Mouse (Mus musculus): ENCODE measurements around the gene Abca3. TPM values are rescaled to one million over a fixed set of nuclear protein-coding genes. Genes with fewer than 3 reads are reported as not detected.

Abca3 gene
- polyA plus RNA-seq, 1 experiment = 57.0 TPM

DNA sequence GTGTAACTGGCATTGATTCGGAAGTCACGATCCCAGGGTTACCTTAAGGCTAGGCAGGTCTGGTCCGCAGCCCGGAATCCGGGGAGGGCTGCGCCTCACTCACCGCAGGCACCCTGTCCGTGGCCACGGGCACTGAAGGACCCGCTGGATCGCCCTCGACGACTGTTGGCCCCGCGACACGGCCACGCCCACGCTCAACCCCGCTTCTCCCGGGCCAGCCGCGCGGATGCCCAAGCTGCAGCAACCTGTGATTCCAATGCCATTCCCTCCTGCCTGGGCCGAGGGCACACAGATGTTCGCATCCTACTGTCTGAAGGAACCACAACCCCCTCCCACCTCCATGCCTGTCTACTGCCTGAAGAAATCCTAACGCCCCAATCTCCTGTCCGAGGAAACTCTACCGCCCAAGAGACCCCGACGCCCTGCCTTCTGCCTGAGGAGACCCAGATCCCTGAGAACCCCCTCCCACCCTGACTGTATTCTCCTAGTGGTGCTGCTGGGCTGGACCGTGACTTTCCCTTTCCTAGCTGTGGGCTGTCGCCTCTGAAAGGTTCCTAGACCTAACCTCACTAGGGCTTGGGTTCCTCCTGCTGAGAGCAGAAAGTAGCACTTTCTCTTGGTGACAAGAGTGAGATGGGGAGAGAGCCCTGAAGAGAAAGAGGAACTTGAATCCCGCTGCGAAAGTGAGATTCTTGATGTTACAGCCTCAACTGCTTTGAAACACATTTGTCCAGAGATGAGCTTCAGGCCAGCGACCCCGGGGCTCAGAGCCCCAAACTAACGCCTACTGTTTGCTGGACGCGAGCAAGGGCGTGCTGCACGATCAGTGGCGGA lies 607 bp upstream of the Abca3 start, which contains the start of gene Abca17:
Gene Abca17 (minus strand): TSS at position 143 of the 834 bp plus-strand sequence.
- Histone ChIP-seq H3K27ac (ENCODE audit: insufficient read depth, low read length) (peak within 1 kb of the TSS; percentile 72; the same call in 1 of the 2 replicates), H3K4me1 (ENCODE audit: control insufficient read depth, insufficient read depth, low read length) (peaks cover 12% of the 10 kb centered on the region), H3K27me3 (ENCODE audit: control insufficient read depth, insufficient read depth, low read length) (no peaks in the 10 kb centered on the region), H3K4me3 (replicated peaks; ENCODE audit: insufficient read depth, low read depth, low read length) (peak within 1 kb of the TSS; percentile 74)
- peak; percentile 39 to 47 for DNase-seq
- TF ChIP-seq POLR2A (IDR thresholded peaks at IDR 0.05; ENCODE audit: borderline replicate concordance, insufficient read depth, low read length) = no peak
- TF ChIP-seq CTCF (IDR thresholded peaks at IDR 0.05; ENCODE audit: borderline replicate concordance, insufficient read depth, low read depth, low read length) = no peak
- WGBS = 3% methylated on average over 42 of the region's 42 CpGs

- WGBS = 1% methylated on average over 36 of the region's 36 CpGs
- TF ChIP-seq CTCF (IDR thresholded peaks at IDR 0.05; ENCODE audit: borderline replicate concordance, insufficient read depth, low read depth, low read length) = no peak
- no peak for TF ChIP-seq POLR2A (IDR thresholded peaks at IDR 0.05; ENCODE audit: borderline replicate concordance, insufficient read depth, low read length)
- no peak for DNase-seq
- Histone ChIP-seq H3K4me3 (replicated peaks; ENCODE audit: insufficient read depth, low read depth, low read length) (peak overlapping the region; percentile 74), H3K27me3 (ENCODE audit: control insufficient read depth, insufficient read depth, low read length) (no peaks in the 10 kb centered on the region), H3K27ac (ENCODE audit: insufficient read depth, low read length) (peak overlapping the region; percentile 72), H3K4me1 (ENCODE audit: control insufficient read depth, insufficient read depth, low read length) (peaks cover 14% of the 10 kb centered on the region)
Measured at GRCm38 (mm10) chr17:24352370-24353194, 832 bp downstream of the Abca3 start.

GRCm38 (mm10) chr17:24353960-24354359 lies 2.2 kb downstream of the Abca3 start:
- Histone ChIP-seq H3K27ac (ENCODE audit: insufficient read depth, low read length) (no peak overlapping the region), H3K4me3 (replicated peaks; ENCODE audit: insufficient read depth, low read depth, low read length) (no peak overlapping the region), H3K27me3 (ENCODE audit: control insufficient read depth, insufficient read depth, low read length) (no peaks in the 10 kb centered on the region), H3K4me1 (ENCODE audit: control insufficient read depth, insufficient read depth, low read length) (peaks cover 14% of the 10 kb centered on the region)
- TF ChIP-seq CTCF (IDR thresholded peaks at IDR 0.05; ENCODE audit: borderline replicate concordance, insufficient read depth, low read depth, low read length) (no peak), POLR2A (IDR thresholded peaks at IDR 0.05; ENCODE audit: borderline replicate concordance, insufficient read depth, low read length) (no peak)
- no peak for DNase-seq
- WGBS = 73% methylated on average over 3 of the region's 3 CpGs

DNA sequence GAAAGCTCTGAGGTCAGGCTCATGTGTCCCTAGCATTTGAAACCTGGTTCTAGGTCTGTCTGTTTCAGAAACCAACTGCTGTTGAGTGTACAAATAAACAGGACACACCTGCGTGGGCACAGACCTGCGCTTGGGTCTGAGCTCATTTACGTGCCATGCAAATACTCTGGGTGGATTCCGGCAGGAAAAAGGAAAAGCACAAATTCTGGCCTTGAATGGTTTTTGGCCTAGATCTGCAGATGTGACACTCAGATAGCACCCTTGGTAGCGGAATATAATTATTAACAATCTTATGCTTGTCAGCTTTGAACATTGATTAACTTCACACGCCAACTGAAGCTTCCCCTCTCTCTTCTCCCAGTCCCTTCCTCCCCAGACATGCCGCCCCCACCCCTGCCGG lies 3.5 kb downstream of the Abca3 start:
- TF ChIP-seq CTCF (IDR thresholded peaks at IDR 0.05; ENCODE audit: borderline replicate concordance, insufficient read depth, low read depth, low read length) = no peak
- TF ChIP-seq POLR2A (IDR thresholded peaks at IDR 0.05; ENCODE audit: borderline replicate concordance, insufficient read depth, low read length) = no peak
- no peaks in the 10 kb centered on the region for H3K27me3 ChIP-seq (ENCODE audit: control insufficient read depth, insufficient read depth, low read length)
- H3K4me1 ChIP-seq (ENCODE audit: control insufficient read depth, insufficient read depth, low read length) = peaks cover 19% of the 10 kb centered on the region
- 79% methylated on average over 8 of the region's 8 CpGs for WGBS
- H3K27ac ChIP-seq (ENCODE audit: insufficient read depth, low read length) = no peak overlapping the region
- no peak for DNase-seq
- H3K4me3 ChIP-seq (replicated peaks; ENCODE audit: insufficient read depth, low read depth, low read length) = no peak overlapping the region

DNA sequence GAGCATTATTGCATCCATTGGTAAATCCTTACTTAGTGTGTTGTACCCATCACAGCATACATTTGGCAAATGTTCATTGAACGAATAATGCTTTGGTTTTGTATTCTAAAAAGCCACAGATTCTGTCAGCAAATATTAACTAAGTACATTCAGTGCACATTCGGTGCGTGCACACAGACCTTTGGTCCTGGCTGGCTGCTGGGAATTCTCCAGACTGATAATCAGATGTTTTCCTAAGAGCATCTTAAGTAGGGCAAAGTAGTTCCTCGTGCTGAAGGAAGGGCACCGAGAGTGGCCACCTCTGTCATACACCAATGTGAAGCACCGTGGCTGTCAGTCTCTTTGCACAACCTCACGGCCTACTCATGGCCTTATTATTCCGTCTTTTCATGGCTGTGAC lies 7.3 kb downstream of the Abca3 start:
- WGBS = 46% methylated on average over 8 of the region's 8 CpGs
- TF ChIP-seq POLR2A (IDR thresholded peaks at IDR 0.05; ENCODE audit: borderline replicate concordance, insufficient read depth, low read length) = no peak
- TF ChIP-seq CTCF (IDR thresholded peaks at IDR 0.05; ENCODE audit: borderline replicate concordance, insufficient read depth, low read depth, low read length) = no peak
- peaks cover 29% of the 10 kb centered on the region for H3K4me1 ChIP-seq (ENCODE audit: control insufficient read depth, insufficient read depth, low read length)
- no peaks in the 10 kb centered on the region for H3K27me3 ChIP-seq (ENCODE audit: control insufficient read depth, insufficient read depth, low read length)
- H3K27ac ChIP-seq (ENCODE audit: insufficient read depth, low read length) = no peak overlapping the region
- no peak overlapping the region for H3K4me3 ChIP-seq (replicated peaks; ENCODE audit: insufficient read depth, low read depth, low read length)
- no peak for DNase-seq

DNA sequence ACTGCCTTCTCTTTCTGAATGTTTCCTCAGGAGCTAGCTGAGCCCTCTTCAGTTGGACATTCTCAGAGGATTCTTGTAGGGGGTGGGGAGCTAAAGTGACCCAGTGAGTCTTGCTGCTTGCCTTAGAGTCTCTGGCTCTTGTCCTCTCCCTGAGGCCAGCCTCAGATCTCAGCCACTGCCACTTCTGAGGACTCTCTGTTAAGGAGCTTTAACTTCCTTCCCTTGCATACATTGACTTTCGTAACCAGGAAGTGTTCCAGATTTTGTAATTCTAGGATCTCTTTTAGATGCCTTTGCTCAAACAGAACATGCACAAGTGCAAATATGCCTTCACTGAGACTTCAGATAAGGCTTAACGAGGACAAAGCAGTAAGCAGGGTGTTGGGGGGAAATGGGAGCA lies 8.2 kb downstream of the Abca3 start:
- DNase-seq = no peak
- H3K27ac ChIP-seq (ENCODE audit: insufficient read depth, low read length) = no peak overlapping the region
- 82% methylated on average over 2 of the region's 2 CpGs for WGBS
- no peak overlapping the region for H3K4me3 ChIP-seq (replicated peaks; ENCODE audit: insufficient read depth, low read depth, low read length)
- H3K4me1 ChIP-seq (ENCODE audit: control insufficient read depth, insufficient read depth, low read length) = peaks cover 29% of the 10 kb centered on the region
- TF ChIP-seq POLR2A (IDR thresholded peaks at IDR 0.05; ENCODE audit: borderline replicate concordance, insufficient read depth, low read length) (no peak), CTCF (IDR thresholded peaks at IDR 0.05; ENCODE audit: borderline replicate concordance, insufficient read depth, low read depth, low read length) (no peak)
- no peaks in the 10 kb centered on the region for H3K27me3 ChIP-seq (ENCODE audit: control insufficient read depth, insufficient read depth, low read length)

GRCm38 (mm10) chr17:24360841-24361240 lies 9.1 kb downstream of the Abca3 start:
- Histone ChIP-seq H3K27ac (ENCODE audit: insufficient read depth, low read length) (no peak overlapping the region), H3K27me3 (ENCODE audit: control insufficient read depth, insufficient read depth, low read length) (no peaks in the 10 kb centered on the region), H3K4me3 (replicated peaks; ENCODE audit: insufficient read depth, low read depth, low read length) (no peak overlapping the region), H3K4me1 (ENCODE audit: control insufficient read depth, insufficient read depth, low read length) (peaks cover 32% of the 10 kb centered on the region)
- TF ChIP-seq POLR2A (IDR thresholded peaks at IDR 0.05; ENCODE audit: borderline replicate concordance, insufficient read depth, low read length) (no peak), CTCF (IDR thresholded peaks at IDR 0.05; ENCODE audit: borderline replicate concordance, insufficient read depth, low read depth, low read length) (no peak)
- WGBS = 74% methylated on average over 8 of the region's 8 CpGs
- DNase-seq = no peak
